Mouse (Mus musculus) stomach, postnatal 0 days (tissue): ENCODE results near the gene Usp36.

ENCODE experiments used
- CTCF ChIP-seq: IDR thresholded peaks from 2 replicates; pipeline ENCODE4 v1.5.1; 2016; ENCODE audit warnings: antibody characterized with exemption, low read depth, mild to moderate bottlenecking, moderate library complexity
- EP300 ChIP-seq: optimal IDR thresholded peaks from 2 replicates; pipeline ENCODE3; 2016; ENCODE audit warnings: antibody characterized with exemption

GRCm38 (mm10) chr11:118321500-118321899, 31.5 kb upstream of the Usp36 start:
- TF ChIP-seq CTCF, result no peak
- no peak for TF ChIP-seq EP300
